Mouse (Mus musculus) liver, embryonic 14.5 days (tissue): ENCODE data around the gene Tmem14a. TPM values are rescaled to one million over a fixed set of nuclear protein-coding genes. Genes with fewer than 3 reads are reported as not detected.
"Not testable (repeated sequence)": the region's sequence is repeated elsewhere in the genome, so short reads cannot be mapped to it uniquely, and the experiment has no call there.

Source experiments
- ATAC-seq: fragments of 200-750 bp; cut with Nextera tagmentation; 2 replicates; pipeline ENCODE4 v1.8.0; 2017; ENCODE audit warnings: moderate number of reproducible peaks, mild to moderate bottlenecking, moderate library complexity; ENCODE audit not compliant: insufficient read depth
- DNase-seq, 3 experiments: peaks; one replicate each; pipeline ENCODE4 v3.0.0-alpha.2; 2012 to 2013; ENCODE audit warnings: low read depth in 3 of 3, low spot score in 3 of 3
- H3K27ac ChIP-seq: fragments of 300-500 bp; sonication (generic); 2 replicates; pipeline ENCODE4 v1.5.1; 2014; ENCODE audit warnings: moderate library complexity, mild to moderate bottlenecking, control low read depth, inconsistent platforms
- H3K27me3 ChIP-seq: fragments of 300-500 bp; sonication (generic); 2 replicates; pipeline ENCODE4 v1.6.1; 2014; ENCODE audit warnings: mild to moderate bottlenecking, low read length, moderate library complexity; ENCODE audit not compliant: control insufficient read depth, insufficient read depth
- H3K36me3 ChIP-seq: fragments of 300-500 bp; sonication (generic); replicated peaks from 2 replicates; pipeline ENCODE4 v1.6.1; 2014; ENCODE audit warnings: low read depth; ENCODE audit not compliant: control insufficient read depth, insufficient read depth
- H3K4me1 ChIP-seq, 2 experiments: fragments of 200-500 bp in 1 of 2; fragments of 300-500 bp in 1 of 2; sonication (generic) in 1 of 2; replicated peaks; 2 replicates each; pipeline ENCODE4 v1.6.1; 2012 to 2014; ENCODE audit warnings: antibody characterized with exemption in 1 of 2, inconsistent platforms in 1 of 2, low read length in 1 of 2; ENCODE audit not compliant: control insufficient read depth in 2 of 2, insufficient read depth in 2 of 2
- H3K4me2 ChIP-seq: fragments of 300-500 bp; sonication (generic); 2 replicates; pipeline ENCODE4 v1.6.1; 2014; ENCODE audit warnings: low read depth, mild to moderate bottlenecking, control low read depth, moderate library complexity
- H3K4me3 ChIP-seq, 2 experiments: fragments of 200-500 bp in 1 of 2; fragments of 300-500 bp in 1 of 2; sonication (generic) in 1 of 2; 2 replicates each; pipeline ENCODE4 v1.5.1; 2012 to 2014; ENCODE audit warnings: low read depth in 2 of 2, low read length in 2 of 2, mild to moderate bottlenecking in 2 of 2, control low read depth in 1 of 2, inconsistent platforms in 1 of 2, moderate library complexity in 1 of 2; ENCODE audit not compliant: insufficient read depth in 1 of 2
- H3K9ac ChIP-seq: fragments of 300-500 bp; sonication (generic); replicated peaks from 2 replicates; pipeline ENCODE4 v1.6.1; 2014; ENCODE audit warnings: mild to moderate bottlenecking, control low read depth, moderate library complexity
- H3K9me3 ChIP-seq: fragments of 300-500 bp; sonication (generic); 2 replicates; pipeline ENCODE4 v1.6.1; 2016; ENCODE audit warnings: low read length, mixed read lengths; ENCODE audit not compliant: control insufficient read depth
- CTCF ChIP-seq: IDR thresholded peaks from 2 replicates; pipeline ENCODE4 v1.5.1; 2016; ENCODE audit warnings: antibody characterized with exemption, low read depth, control low read depth
- EP300 ChIP-seq: IDR thresholded peaks from 2 replicates; pipeline ENCODE4 v1.6.1; 2016; ENCODE audit warnings: antibody characterized with exemption, low read depth
- WGBS: fragments of 180-500 bp; shearing (Covaris S2); extraction: QIAGEN DNeasy Blood & Tissue Kit; methylation state at CpG from one replicate; pipeline ENCODE4 v1.1.7; 2014; ENCODE audit not compliant: insufficient replicate concordance; 5-methylcytosine and 5-hydroxymethylcytosine counted together
- polyA plus RNA-seq, 2 experiments: library from polyadenylated mRNA; depleted of rRNA in 1 of 2; stranded (reverse) in 1 of 2; unstranded in 1 of 2; fragments of >200 nt; fragmentation: Nextera tagmentation in 1 of 2; extraction: Ambion mirVana in 1 of 2; gene quantifications; 2 replicates each; pipeline versions ENCODE4 v1.2.1 to v1.2.3; 2012 to 2014

Gene Tmem14a
- polyA plus RNA-seq, 2 experiments = 2.7 to 2.9 TPM

DNA sequence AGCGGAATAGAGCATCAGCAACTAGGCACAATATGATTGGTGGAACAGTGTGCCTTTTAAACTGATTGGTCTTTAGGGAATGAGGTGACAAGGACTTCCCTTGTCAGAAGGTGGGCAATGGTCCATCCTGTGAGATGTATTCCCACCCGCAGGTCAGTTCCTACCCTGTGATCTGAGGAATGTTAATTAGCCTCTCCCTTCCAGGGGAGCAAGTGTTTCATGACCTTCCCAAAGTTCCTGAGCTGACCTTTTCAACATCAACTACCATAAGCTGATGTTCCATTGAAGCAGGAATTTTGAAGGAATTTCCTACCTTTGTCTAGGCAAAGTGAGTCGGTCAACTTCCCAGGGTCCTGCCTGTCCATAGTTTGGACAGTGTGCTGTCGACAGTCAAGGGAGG is 35.5 kb downstream of the Tmem14a start:
- TF ChIP-seq EP300 = no peak
- no peak for TF ChIP-seq CTCF
- H3K4me2 ChIP-seq = no peak overlapping the region
- H3K27ac ChIP-seq = no peak overlapping the region
- DNase-seq = no peak
- ATAC-seq = no peak
- no peak overlapping the region for H3K4me3 ChIP-seq
- no peaks in the 10 kb centered on the region for H3K9me3 ChIP-seq
- H3K4me1 ChIP-seq = no peaks in the 10 kb centered on the region
- 47% methylated on average over 4 of the region's 4 CpGs for WGBS
- no peaks in the 10 kb centered on the region for H3K36me3 ChIP-seq
- no peak overlapping the region for H3K9ac ChIP-seq
- no peaks in the 10 kb centered on the region for H3K27me3 ChIP-seq

DNA sequence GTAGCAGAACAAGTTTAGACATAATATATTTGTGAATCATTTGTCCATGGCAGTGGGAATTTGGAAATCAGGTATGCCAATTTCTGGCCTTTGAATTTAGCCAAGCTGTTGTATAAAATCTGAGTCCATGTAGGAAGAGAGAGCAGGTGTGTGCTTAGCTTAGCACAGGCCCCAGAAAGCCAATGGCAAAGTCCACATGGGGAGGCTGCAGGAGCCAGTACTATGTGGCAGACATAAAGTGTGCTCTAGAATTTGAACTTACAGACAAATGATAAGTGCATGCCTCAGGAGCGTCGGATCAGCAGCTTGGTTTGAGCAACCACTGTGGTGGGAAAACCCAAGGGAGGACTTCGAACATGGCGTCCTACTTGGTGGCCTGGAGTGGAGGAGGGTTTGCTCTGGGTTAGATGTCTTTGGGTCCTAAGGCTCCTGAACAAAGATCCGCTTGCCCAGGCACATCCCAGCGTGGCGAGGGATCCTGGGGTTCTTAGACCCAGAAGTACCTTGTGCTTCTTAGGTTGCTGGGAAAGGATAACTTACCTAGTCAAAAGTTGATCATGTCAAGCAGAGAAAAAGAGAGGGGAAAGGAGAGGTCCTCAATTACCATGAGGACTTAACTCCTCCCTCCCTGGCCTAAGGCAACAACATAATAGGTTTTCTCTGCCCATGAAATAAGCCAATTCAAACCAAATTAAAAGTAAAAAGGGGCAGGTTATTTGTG is 37.4 kb downstream of the Tmem14a start:
- ATAC-seq (no peak), DNase-seq (no peak)
- TF ChIP-seq CTCF (no peak), EP300 (no peak)
- WGBS = 73% methylated on average over 7 of the region's 7 CpGs
- no peak overlapping the region for H3K4me3 ChIP-seq
- no peaks in the 10 kb centered on the region for H3K9me3 ChIP-seq
- no peaks in the 10 kb centered on the region for H3K27me3 ChIP-seq
- H3K27ac ChIP-seq = no peak overlapping the region
- H3K9ac ChIP-seq = no peak overlapping the region
- no peaks in the 10 kb centered on the region for H3K36me3 ChIP-seq
- no peak overlapping the region for H3K4me2 ChIP-seq
- H3K4me1 ChIP-seq = no peaks in the 10 kb centered on the region

GRCm38 (mm10) chr1:21256391-21256790 is 38.0 kb downstream of the Tmem14a start:
- no peak overlapping the region for H3K4me3 ChIP-seq
- no peaks in the 10 kb centered on the region for H3K4me1 ChIP-seq
- no peaks in the 10 kb centered on the region for H3K27me3 ChIP-seq
- H3K27ac ChIP-seq = no peak overlapping the region
- DNase-seq (no peak), ATAC-seq (no peak)
- H3K4me2 ChIP-seq = no peak overlapping the region
- H3K36me3 ChIP-seq = no peaks in the 10 kb centered on the region
- H3K9me3 ChIP-seq = no peaks in the 10 kb centered on the region
- WGBS = 47% methylated on average over 3 of the region's 3 CpGs
- TF ChIP-seq EP300 (no peak), CTCF (no peak)
- no peak overlapping the region for H3K9ac ChIP-seq

- Histone ChIP-seq H3K36me3 (no peaks in the 10 kb centered on the region), H3K9me3 (no peaks in the 10 kb centered on the region), H3K4me3 (no peak overlapping the region), H3K9ac (no peak overlapping the region), H3K27me3 (no peaks in the 10 kb centered on the region), H3K4me1 (no peaks in the 10 kb centered on the region), H3K4me2 (no peak overlapping the region), H3K27ac (no peak overlapping the region)
- DNase-seq (no peak), ATAC-seq (no peak)
- TF ChIP-seq EP300 = no peak
- no peak for TF ChIP-seq CTCF
- 51% methylated on average over 5 of the region's 5 CpGs for WGBS
Measured at GRCm38 (mm10) chr1:21256871-21257270, 38.5 kb downstream of the Tmem14a start.

DNA sequence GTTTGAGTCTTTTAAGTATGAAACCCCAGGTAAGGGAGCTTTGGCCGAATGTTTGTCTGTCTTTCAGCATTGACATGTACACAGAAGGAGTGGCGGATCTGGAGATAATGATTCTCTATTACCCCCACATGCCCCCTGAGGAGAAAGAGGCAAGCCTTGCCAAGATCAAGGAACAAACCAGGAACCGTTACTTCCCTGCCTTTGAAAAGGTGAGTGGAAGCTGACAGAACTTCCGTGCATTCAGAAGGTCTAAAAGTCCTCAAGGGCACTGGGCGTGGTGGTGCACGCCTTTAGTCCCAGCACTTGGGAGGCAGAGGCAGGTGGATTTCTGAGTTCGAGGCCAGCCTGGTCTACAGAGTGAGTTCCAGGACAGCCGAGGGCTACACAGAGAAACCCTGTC is 41.6 kb downstream of the Tmem14a start:
- not testable (repeated sequence) for H3K27ac ChIP-seq, ATAC-seq, H3K4me3 ChIP-seq, H3K4me1 ChIP-seq, H3K9me3 ChIP-seq, H3K9ac ChIP-seq, DNase-seq, H3K27me3 ChIP-seq, H3K36me3 ChIP-seq, H3K4me2 ChIP-seq
- WGBS = 53% methylated on average over 8 of the region's 8 CpGs
